Mouse (Mus musculus) erythroblast, embryonic 14.5 days (primary cell): ENCODE data around the gene Gabpb2. TPM values are rescaled to one million over a fixed set of nuclear protein-coding genes. Genes with fewer than 3 reads are reported as not detected.

Experiments
- H3K27me3 ChIP-seq: 2 replicates; pipeline ENCODE4 v1.6.1; 2012; ENCODE audit warnings: inconsistent platforms; ENCODE audit not compliant: control insufficient read depth
- H3K36me3 ChIP-seq: 2 replicates; pipeline ENCODE4 v1.6.1; 2012; ENCODE audit warnings: mild to moderate bottlenecking, inconsistent platforms; ENCODE audit not compliant: control insufficient read depth
- H3K4me1 ChIP-seq: 2 replicates; pipeline ENCODE4 v1.6.1; 2012; ENCODE audit warnings: inconsistent platforms; ENCODE audit not compliant: control insufficient read depth
- H3K4me3 ChIP-seq: replicated peaks from 2 replicates; pipeline ENCODE3; 2012; ENCODE audit warnings: moderate library complexity, mild to moderate bottlenecking, inconsistent platforms
- H3K9me3 ChIP-seq: 2 replicates; pipeline ENCODE4 v1.6.1; 2012; ENCODE audit warnings: low read length, inconsistent platforms, mixed read lengths; ENCODE audit not compliant: control insufficient read depth
- GATA1 ChIP-seq: IDR thresholded peaks from 2 replicates; pipeline ENCODE4 v1.6.1; 2012; ENCODE audit warnings: low read length, inconsistent platforms, mixed read lengths
- TAL1 ChIP-seq: IDR thresholded peaks from 3 replicates; pipeline ENCODE4 v1.6.1; 2012; ENCODE audit warnings: low read length, inconsistent platforms, mixed read lengths
- polyA plus RNA-seq: library from polyadenylated mRNA; stranded (reverse); fragments of >175 nt; gene quantifications from 2 replicates; pipeline ENCODE4 v1.2.3, GENCODE M21; 2012

Gene Gabpb2
- polyA plus RNA-seq, 1 experiment: 0.30 TPM

GRCm38 (mm10) chr3:95233303-95233980, 15.7 kb upstream of the Gabpb2 start:
- H3K9me3 ChIP-seq: no peaks in the 10 kb centered on the region
- H3K4me1 ChIP-seq: peaks cover 51% of the 10 kb centered on the region
- H3K27me3 ChIP-seq: no peaks in the 10 kb centered on the region
- H3K4me3 ChIP-seq: no peak overlapping the region
- TF ChIP-seq GATA1 (no peak), TAL1 (no peak)
- H3K36me3 ChIP-seq: peaks cover 78% of the 10 kb centered on the region

- Histone ChIP-seq H3K4me3 (no peak overlapping the region), H3K27me3 (no peaks in the 10 kb centered on the region), H3K9me3 (no peaks in the 10 kb centered on the region), H3K36me3 (peaks cover 71% of the 10 kb centered on the region), H3K4me1 (peaks cover 57% of the 10 kb centered on the region)
- TF ChIP-seq GATA1: no peak
- no peak for TF ChIP-seq TAL1
These were observed 15.1 kb upstream of the Gabpb2 start for GRCm38 (mm10) chr3:95232771-95233170.

GRCm38 (mm10) chr3:95231298-95232221, 13.8 kb upstream of the Gabpb2 start, which contains the start of gene Mllt11:
Gene Mllt11 (minus strand): TSS chr3:95232171.
- Histone ChIP-seq H3K4me1 (peaks cover 62% of the 10 kb centered on the region), H3K27me3 (no peaks in the 10 kb centered on the region), H3K4me3 (peak within 1 kb of the TSS; percentile 82), H3K36me3 (peaks cover 60% of the 10 kb centered on the region), H3K9me3 (no peaks in the 10 kb centered on the region)
- TF ChIP-seq GATA1 (peak; percentile 21; the same call in 1 of the 2 replicates), TAL1 (no peak)

- Histone ChIP-seq H3K4me3 (peak overlapping the region; percentile 82), H3K27me3 (no peaks in the 10 kb centered on the region), H3K9me3 (no peaks in the 10 kb centered on the region), H3K4me1 (peaks cover 64% of the 10 kb centered on the region), H3K36me3 (peaks cover 55% of the 10 kb centered on the region)
- TF ChIP-seq TAL1: no peak
- TF ChIP-seq GATA1: no peak
These were observed 13.0 kb upstream of the Gabpb2 start for GRCm38 (mm10) chr3:95230495-95231297.

- no peak for TF ChIP-seq GATA1
- TF ChIP-seq TAL1: no peak
- H3K4me1 ChIP-seq: peaks cover 65% of the 10 kb centered on the region
These were observed 12.2 kb upstream of the Gabpb2 start for GRCm38 (mm10) chr3:95229781-95230494.

GRCm38 (mm10) chr3:95228894-95229780, 11.4 kb upstream of the Gabpb2 start:
- TF ChIP-seq GATA1: no peak
- no peak for TF ChIP-seq TAL1
- H3K9me3 ChIP-seq: no peaks in the 10 kb centered on the region
- H3K36me3 ChIP-seq: peaks cover 44% of the 10 kb centered on the region
- peaks cover 65% of the 10 kb centered on the region for H3K4me1 ChIP-seq
- no peaks in the 10 kb centered on the region for H3K27me3 ChIP-seq
- H3K4me3 ChIP-seq: peak overlapping the region; percentile 82

More at GRCm38 (mm10) chr3:95229781-95230494, 12.2 kb upstream of the Gabpb2 start:
- H3K9me3 ChIP-seq: no peaks in the 10 kb centered on the region
- H3K36me3 ChIP-seq: peaks cover 50% of the 10 kb centered on the region
- no peaks in the 10 kb centered on the region for H3K27me3 ChIP-seq
- peak overlapping the region; percentile 82 for H3K4me3 ChIP-seq

GRCm38 (mm10) chr3:95228148-95228893, 10.6 kb upstream of the Gabpb2 start, which contains the start of gene Cdc42se1:
Gene Cdc42se1 (plus strand): TSS chr3:95228732.
- H3K27me3 ChIP-seq: no peaks in the 10 kb centered on the region
- peak within 1 kb of the TSS; percentile 82 for H3K4me3 ChIP-seq
- peaks cover 59% of the 10 kb centered on the region for H3K4me1 ChIP-seq
- no peaks in the 10 kb centered on the region for H3K9me3 ChIP-seq
- H3K36me3 ChIP-seq: peaks cover 37% of the 10 kb centered on the region
- TF ChIP-seq GATA1 (no peak), TAL1 (no peak)
